Mouse (Mus musculus): ENCODE measurements around the gene Ubox5.

- TF ChIP-seq CTCF (conservative IDR thresholded peaks at IDR 0.05; ENCODE audit: low read length) (no peak), POU5F1 (IDR thresholded peaks at IDR 0.05; ENCODE audit: borderline replicate concordance, low read length) (no peak)
These were observed 40.1 kb downstream of the Ubox5 start for GRCm38 (mm10) chr2:130589761-130590160.

Data from E14TG2a.4 (cell line).